Mouse (Mus musculus): Measurements from ENCODE around the gene Maip1. TPM values are rescaled to one million over a fixed set of nuclear protein-coding genes. Genes with fewer than 3 reads are reported as not detected.

Gene Maip1
- 14.6 and 15.7 TPM in 2 replicates for polyA plus RNA-seq (2014; fragmentation: Nextera tagmentation; extraction: Ambion mirVana)

- H3K4me3 ChIP-seq (ENCODE audit: control insufficient read depth in 1 of 2, insufficient read depth in 1 of 2, low read depth in 1 of 2, low read length in 2 of 2) = peak within 1 kb of the TSS; percentile 76 to 80
- peak; percentile 90 for ATAC-seq (ENCODE audit: insufficient number of reproducible peaks, insufficient read depth, low FRiP score, low read depth)
- H3K36me3 ChIP-seq (ENCODE audit: control insufficient read depth, insufficient read depth, low read length) = peaks cover 12% of the 10 kb centered on the region
- peaks cover 0 to 27% of the 10 kb centered on the region in 2 experiments; a peak in 2 of 4 replicates for H3K4me1 ChIP-seq (ENCODE audit: control insufficient read depth in 2 of 2, insufficient read depth in 2 of 2, low read length in 2 of 2)
- peak within 1 kb of the TSS; percentile 73 for H3K4me2 ChIP-seq (ENCODE audit: low read length)
- WGBS = under 1% methylated on average over 70 of the region's 72 CpGs
- no peaks in the 10 kb centered on the region for H3K9me3 ChIP-seq (ENCODE audit: control insufficient read depth, low read length)
- no peaks in the 10 kb centered on the region for H3K27me3 ChIP-seq (ENCODE audit: control insufficient read depth, insufficient read depth, low read length)
- peak within 1 kb of the TSS; percentile 89 for H3K9ac ChIP-seq (ENCODE audit: low read length)
- peak within 1 kb of the TSS; percentile 93 to 97 for H3K27ac ChIP-seq (replicated peaks in 1 of 2; ENCODE audit: control insufficient read depth in 1 of 2, insufficient read depth in 1 of 2, low read depth in 2 of 2, low read length in 2 of 2)
Observed at GRCm38 (mm10) chr1:57406187-57407151, at the start of gene Maip1, which contains the start of gene Tyw5. Gene Maip1, plus strand, starts transcription at chr1:57406328. Gene Tyw5, minus strand, starts transcription at chr1:57407101.

GRCm38 (mm10) chr1:57358546-57358945, 47.6 kb upstream of the Maip1 start:
- no peaks in the 10 kb centered on the region for H3K4me1 ChIP-seq (ENCODE audit: control insufficient read depth in 2 of 2, insufficient read depth in 2 of 2, low read length in 2 of 2)
- WGBS = 84% methylated on average over 5 of the region's 5 CpGs
- H3K36me3 ChIP-seq (ENCODE audit: control insufficient read depth, insufficient read depth, low read length) = no peaks in the 10 kb centered on the region
- H3K4me2 ChIP-seq (ENCODE audit: low read length) = no peak overlapping the region
- no peak overlapping the region for H3K9ac ChIP-seq (ENCODE audit: low read length)
- H3K27ac ChIP-seq (replicated peaks in 1 of 2; ENCODE audit: control insufficient read depth in 1 of 2, insufficient read depth in 1 of 2, low read depth in 2 of 2, low read length in 2 of 2) = no peak overlapping the region
- no peaks in the 10 kb centered on the region for H3K9me3 ChIP-seq (ENCODE audit: control insufficient read depth, low read length)
- H3K4me3 ChIP-seq (ENCODE audit: control insufficient read depth in 1 of 2, insufficient read depth in 1 of 2, low read depth in 1 of 2, low read length in 2 of 2) = no peak overlapping the region
- ATAC-seq (ENCODE audit: insufficient number of reproducible peaks, insufficient read depth, low FRiP score, low read depth) = no peak
- no peaks in the 10 kb centered on the region for H3K27me3 ChIP-seq (ENCODE audit: control insufficient read depth, insufficient read depth, low read length)

GRCm38 (mm10) chr1:57367446-57367845, 38.7 kb upstream of the Maip1 start:
- no peaks in the 10 kb centered on the region for H3K9me3 ChIP-seq (ENCODE audit: control insufficient read depth, low read length)
- no peaks in the 10 kb centered on the region for H3K27me3 ChIP-seq (ENCODE audit: control insufficient read depth, insufficient read depth, low read length)
- no peak overlapping the region for H3K4me3 ChIP-seq (ENCODE audit: control insufficient read depth in 1 of 2, insufficient read depth in 1 of 2, low read depth in 1 of 2, low read length in 2 of 2)
- H3K27ac ChIP-seq (replicated peaks in 1 of 2; ENCODE audit: control insufficient read depth in 1 of 2, insufficient read depth in 1 of 2, low read depth in 2 of 2, low read length in 2 of 2) = no peak overlapping the region
- WGBS = 91% methylated on average over 3 of the region's 3 CpGs
- no peak overlapping the region for H3K4me2 ChIP-seq (ENCODE audit: low read length)
- ATAC-seq (ENCODE audit: insufficient number of reproducible peaks, insufficient read depth, low FRiP score, low read depth) = no peak
- H3K36me3 ChIP-seq (ENCODE audit: control insufficient read depth, insufficient read depth, low read length) = no peaks in the 10 kb centered on the region
- H3K4me1 ChIP-seq (ENCODE audit: control insufficient read depth in 2 of 2, insufficient read depth in 2 of 2, low read length in 2 of 2) = no peaks in the 10 kb centered on the region
- no peak overlapping the region for H3K9ac ChIP-seq (ENCODE audit: low read length)

- Histone ChIP-seq H3K9me3 (ENCODE audit: control insufficient read depth, low read length) (no peaks in the 10 kb centered on the region), H3K36me3 (ENCODE audit: control insufficient read depth, insufficient read depth, low read length) (no peaks in the 10 kb centered on the region), H3K4me3 (ENCODE audit: control insufficient read depth in 1 of 2, insufficient read depth in 1 of 2, low read depth in 1 of 2, low read length in 2 of 2) (no peak overlapping the region), H3K9ac (ENCODE audit: low read length) (no peak overlapping the region), H3K27ac (replicated peaks in 1 of 2; ENCODE audit: control insufficient read depth in 1 of 2, insufficient read depth in 1 of 2, low read depth in 2 of 2, low read length in 2 of 2) (no peak overlapping the region), H3K4me2 (ENCODE audit: low read length) (no peak overlapping the region), H3K4me1 (ENCODE audit: control insufficient read depth in 2 of 2, insufficient read depth in 2 of 2, low read length in 2 of 2) (no peaks in the 10 kb centered on the region), H3K27me3 (ENCODE audit: control insufficient read depth, insufficient read depth, low read length) (no peaks in the 10 kb centered on the region)
- no peak for ATAC-seq (ENCODE audit: insufficient number of reproducible peaks, insufficient read depth, low FRiP score, low read depth)
- WGBS = 76% methylated on average over 4 of the region's 4 CpGs
Observed at GRCm38 (mm10) chr1:57369111-57369510, 37.0 kb upstream of the Maip1 start.

- 59% methylated on average over 4 of the region's 4 CpGs for WGBS
- H3K27ac ChIP-seq (replicated peaks in 1 of 2; ENCODE audit: control insufficient read depth in 1 of 2, insufficient read depth in 1 of 2, low read depth in 2 of 2, low read length in 2 of 2) = no peak overlapping the region
- no peaks in the 10 kb centered on the region for H3K27me3 ChIP-seq (ENCODE audit: control insufficient read depth, insufficient read depth, low read length)
- H3K4me3 ChIP-seq (ENCODE audit: control insufficient read depth in 1 of 2, insufficient read depth in 1 of 2, low read depth in 1 of 2, low read length in 2 of 2) = no peak overlapping the region
- no peak overlapping the region for H3K4me2 ChIP-seq (ENCODE audit: low read length)
- no peak for ATAC-seq (ENCODE audit: insufficient number of reproducible peaks, insufficient read depth, low FRiP score, low read depth)
- no peaks in the 10 kb centered on the region for H3K36me3 ChIP-seq (ENCODE audit: control insufficient read depth, insufficient read depth, low read length)
- H3K9ac ChIP-seq (ENCODE audit: low read length) = no peak overlapping the region
- H3K9me3 ChIP-seq (ENCODE audit: control insufficient read depth, low read length) = no peaks in the 10 kb centered on the region
- no peaks in the 10 kb centered on the region for H3K4me1 ChIP-seq (ENCODE audit: control insufficient read depth in 2 of 2, insufficient read depth in 2 of 2, low read length in 2 of 2)
Observed at GRCm38 (mm10) chr1:57370451-57370850, 35.7 kb upstream of the Maip1 start.

- 79% methylated on average over 2 of the region's 2 CpGs for WGBS
- no peaks in the 10 kb centered on the region for H3K9me3 ChIP-seq (ENCODE audit: control insufficient read depth, low read length)
- H3K27me3 ChIP-seq (ENCODE audit: control insufficient read depth, insufficient read depth, low read length) = no peaks in the 10 kb centered on the region
- H3K4me2 ChIP-seq (ENCODE audit: low read length) = no peak overlapping the region
- ATAC-seq (ENCODE audit: insufficient number of reproducible peaks, insufficient read depth, low FRiP score, low read depth) = no peak
- H3K4me3 ChIP-seq (ENCODE audit: control insufficient read depth in 1 of 2, insufficient read depth in 1 of 2, low read depth in 1 of 2, low read length in 2 of 2) = no peak overlapping the region
- no peaks in the 10 kb centered on the region for H3K36me3 ChIP-seq (ENCODE audit: control insufficient read depth, insufficient read depth, low read length)
- peaks cover 0 to 15% of the 10 kb centered on the region in 2 experiments; a peak in 2 of 4 replicates for H3K4me1 ChIP-seq (ENCODE audit: control insufficient read depth in 2 of 2, insufficient read depth in 2 of 2, low read length in 2 of 2)
- H3K9ac ChIP-seq (ENCODE audit: low read length) = no peak overlapping the region
- no peak overlapping the region for H3K27ac ChIP-seq (replicated peaks in 1 of 2; ENCODE audit: control insufficient read depth in 1 of 2, insufficient read depth in 1 of 2, low read depth in 2 of 2, low read length in 2 of 2)
Observed at GRCm38 (mm10) chr1:57375276-57375675, 30.9 kb upstream of the Maip1 start.

GRCm38 (mm10) chr1:57376806-57377205, 29.3 kb upstream of the Maip1 start:
- H3K36me3 ChIP-seq (ENCODE audit: control insufficient read depth, insufficient read depth, low read length) = no peaks in the 10 kb centered on the region
- no peaks in the 10 kb centered on the region for H3K27me3 ChIP-seq (ENCODE audit: control insufficient read depth, insufficient read depth, low read length)
- peak overlapping the region; percentile 70 for H3K4me2 ChIP-seq (ENCODE audit: low read length)
- H3K4me1 ChIP-seq (ENCODE audit: control insufficient read depth in 2 of 2, insufficient read depth in 2 of 2, low read length in 2 of 2) = peaks cover 0 to 15% of the 10 kb centered on the region in 2 experiments; a peak in 2 of 4 replicates
- ATAC-seq (ENCODE audit: insufficient number of reproducible peaks, insufficient read depth, low FRiP score, low read depth) = no peak
- WGBS = 52% methylated on average over 6 of the region's 6 CpGs
- peak overlapping the region in 1 of 2 experiments; percentile 37; a peak in 1 of 4 replicates for H3K27ac ChIP-seq (replicated peaks in 1 of 2; ENCODE audit: control insufficient read depth in 1 of 2, insufficient read depth in 1 of 2, low read depth in 2 of 2, low read length in 2 of 2)
- H3K9me3 ChIP-seq (ENCODE audit: control insufficient read depth, low read length) = no peaks in the 10 kb centered on the region
- peak overlapping the region in 1 of 2 experiments; percentile 94; a peak in 2 of 4 replicates for H3K4me3 ChIP-seq (ENCODE audit: control insufficient read depth in 1 of 2, insufficient read depth in 1 of 2, low read depth in 1 of 2, low read length in 2 of 2)
- H3K9ac ChIP-seq (ENCODE audit: low read length) = peak overlapping the region; percentile 93

Data from heart, embryonic 14.5 days (tissue).